15 mouse cellular contexts compared by ENCODE assay signal in the genomic region with DNA sequence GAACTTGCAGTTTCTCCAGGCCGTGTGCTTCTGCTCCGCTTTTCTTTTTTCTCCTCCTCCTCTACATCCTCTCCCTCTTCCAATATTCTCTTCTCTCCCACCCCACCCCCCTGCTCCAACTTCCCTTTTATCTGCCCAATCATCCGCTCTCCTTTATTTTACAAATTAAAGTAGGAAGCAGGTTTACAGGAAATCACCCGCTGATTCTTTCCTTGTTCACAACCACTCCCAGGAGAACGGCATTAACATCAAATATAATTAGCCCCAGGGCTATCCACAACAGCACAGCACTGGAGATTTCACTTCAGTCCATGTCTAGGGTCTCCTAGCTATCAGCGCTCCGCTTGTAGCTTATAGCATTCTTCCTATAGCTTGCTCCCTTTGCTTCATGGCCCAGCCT.
"Had no signal": no experiment of that assay in that cellular context is flagged by ENCODE, and none has a peak within 500 bp of the region (broad histone marks: within the 10 kb centered on the region; RNA-seq: fewer than 3 reads in every experiment).

No protein-coding gene starts in this region.

- H3K9ac ChIP-seq: lung, embryonic 14.5 days; midbrain, embryonic 12.5 days; neural tube, embryonic 13.5 days; neural tube, embryonic 15.5 days; stomach, embryonic 15.5 days had no signal

- H3K4me3 ChIP-seq: midbrain, embryonic 10.5 days; midbrain, embryonic 12.5 days; myocyte; neural tube, embryonic 13.5 days; neural tube, embryonic 15.5 days; stomach, embryonic 15.5 days had no signal

- H3K27me3 ChIP-seq: midbrain, embryonic 12.5 days; neural tube, embryonic 13.5 days; neural tube, embryonic 15.5 days; stomach, embryonic 15.5 days had no signal

- H3K27ac ChIP-seq: midbrain, embryonic 10.5 days; midbrain, embryonic 12.5 days; neural tube, embryonic 13.5 days; neural tube, embryonic 15.5 days; stomach, embryonic 15.5 days; stomach, postnatal 0 days had no signal

- H3K9me3 ChIP-seq: midbrain, embryonic 10.5 days; midbrain, embryonic 12.5 days; neural tube, embryonic 13.5 days; neural tube, embryonic 15.5 days; stomach, embryonic 15.5 days had no signal

- H3K36me3 ChIP-seq: midbrain, embryonic 10.5 days; midbrain, embryonic 12.5 days; neural tube, embryonic 13.5 days; neural tube, embryonic 15.5 days; stomach, embryonic 15.5 days had no signal

- H3K4me1 ChIP-seq: midbrain, embryonic 10.5 days; midbrain, embryonic 12.5 days; neural tube, embryonic 13.5 days; stomach, embryonic 15.5 days had no signal

- DNase-seq: lung, adult 18-20 months; lung, embryonic 14.5 days; lung, postnatal 10 days; lung, postnatal 4 days; midbrain, embryonic 14.5 days; right cerebral cortex, postnatal 14 days; thymus, postnatal 14 days; thymus, postnatal 36 days had no signal
